Mouse (Mus musculus): ENCODE data around the gene Mrpl49.

Mrpl49 gene

DNA sequence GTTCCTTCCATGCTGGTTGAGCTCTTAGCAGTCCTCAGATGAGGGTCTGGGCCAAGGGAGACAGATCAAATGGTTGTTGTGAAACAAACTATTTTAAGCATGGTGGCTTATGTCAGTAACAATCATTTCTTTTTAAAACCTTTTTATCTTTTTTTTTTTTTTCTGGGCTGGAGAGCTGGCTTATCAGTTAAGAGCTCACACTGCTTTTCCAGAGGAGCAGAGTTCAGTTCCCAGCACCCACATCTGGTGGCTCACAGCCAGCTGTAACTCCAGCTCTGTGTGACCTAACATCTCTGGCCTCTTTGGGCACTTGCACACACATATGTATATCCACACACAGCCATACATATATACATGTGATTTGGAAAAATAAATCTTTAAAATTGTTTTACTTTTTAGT lies 19.9 kb downstream of the Mrpl49 start:
- no peak for DNase-seq (ENCODE audit: low spot score in 2 of 2)

DNA sequence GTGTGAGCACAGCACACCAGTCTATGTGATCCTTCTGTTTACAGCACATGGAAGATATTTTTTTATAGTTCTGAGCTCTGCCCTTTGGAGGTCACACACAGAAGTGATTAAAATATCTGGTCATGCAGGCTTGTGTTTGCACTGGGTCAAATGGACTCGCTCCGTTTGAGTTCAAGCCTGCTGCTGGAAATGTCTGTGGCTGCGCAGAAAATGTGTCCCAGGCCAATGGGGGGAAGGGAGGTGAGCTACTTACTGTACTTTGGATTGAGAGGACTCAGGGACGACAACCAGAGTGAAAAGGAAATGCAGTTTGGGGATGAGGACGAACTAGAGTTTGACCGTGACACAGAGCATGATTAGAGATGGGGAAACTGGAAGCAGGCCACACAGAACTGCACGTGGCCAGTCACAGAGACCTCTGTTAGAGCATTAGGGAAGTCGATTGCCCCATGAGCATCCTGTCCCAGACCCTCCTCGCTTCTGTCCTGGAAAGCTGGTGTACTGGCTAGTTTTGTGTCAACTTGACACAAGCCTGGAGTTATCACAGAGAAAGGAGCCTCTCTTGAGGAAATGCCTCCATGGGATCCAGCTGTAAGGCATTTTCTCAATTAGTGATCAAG lies 21.5 kb downstream of the Mrpl49 start:
- no peak for DNase-seq (ENCODE audit: low spot score in 2 of 2)

DNA sequence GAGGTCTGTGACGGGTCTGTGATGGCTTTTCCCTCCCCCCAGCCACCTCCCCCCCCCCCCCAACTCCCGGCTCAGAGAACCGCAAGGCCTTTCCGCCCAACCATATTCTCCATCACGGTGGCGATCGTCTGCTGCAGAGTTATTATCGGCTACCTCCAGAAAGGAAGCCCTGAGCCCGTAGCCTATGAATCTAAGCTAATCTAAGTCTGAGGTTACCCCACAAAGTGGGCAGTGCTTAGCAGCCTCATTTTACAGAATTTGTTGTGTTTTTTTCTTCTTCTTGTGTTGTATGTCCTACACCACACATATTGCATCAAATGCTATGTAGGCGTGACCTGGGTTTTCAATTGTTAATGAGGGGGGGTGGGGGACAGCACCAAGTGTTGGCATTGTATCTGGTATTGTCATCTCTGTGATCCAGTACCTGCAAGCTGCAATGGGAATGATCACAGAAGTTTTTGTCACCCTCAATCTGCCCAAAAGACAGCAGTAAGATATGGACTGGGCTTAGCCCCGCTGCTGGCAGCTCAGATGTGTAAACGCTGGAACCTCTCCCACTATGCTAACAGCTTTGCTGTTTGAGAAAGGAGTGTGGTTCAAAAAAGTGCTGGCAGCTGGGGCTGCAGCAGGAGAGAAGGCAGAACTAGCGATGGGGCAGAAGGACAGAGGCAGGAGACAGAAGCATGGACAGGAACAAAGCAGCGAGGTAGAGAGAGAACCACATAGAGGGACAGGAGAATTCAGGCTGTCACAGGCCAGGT lies 26.9 kb downstream of the Mrpl49 start:
- no peak for DNase-seq (ENCODE audit: low spot score in 2 of 2)

DNA sequence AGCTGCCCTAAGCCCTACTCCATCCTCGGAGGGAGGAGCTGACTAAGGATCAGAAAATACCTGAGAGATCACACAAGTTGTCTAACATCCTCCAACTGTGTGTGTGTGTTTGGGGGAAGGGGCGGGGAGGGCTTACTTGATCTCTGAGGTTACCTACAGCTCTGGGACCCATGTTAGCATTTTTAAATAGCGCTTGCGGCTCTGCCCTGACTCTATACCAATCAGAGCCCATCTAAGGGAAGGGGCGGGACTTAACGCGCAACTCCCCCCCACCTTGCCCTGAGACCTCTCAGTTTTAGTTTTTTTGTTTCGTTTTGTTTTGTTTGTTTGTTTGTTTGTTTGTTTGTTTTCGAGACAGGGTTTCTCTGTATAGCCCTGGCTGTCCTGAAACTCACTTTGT lies 28.2 kb downstream of the Mrpl49 start:
- no peak for DNase-seq (ENCODE audit: low spot score in 2 of 2)

DNA sequence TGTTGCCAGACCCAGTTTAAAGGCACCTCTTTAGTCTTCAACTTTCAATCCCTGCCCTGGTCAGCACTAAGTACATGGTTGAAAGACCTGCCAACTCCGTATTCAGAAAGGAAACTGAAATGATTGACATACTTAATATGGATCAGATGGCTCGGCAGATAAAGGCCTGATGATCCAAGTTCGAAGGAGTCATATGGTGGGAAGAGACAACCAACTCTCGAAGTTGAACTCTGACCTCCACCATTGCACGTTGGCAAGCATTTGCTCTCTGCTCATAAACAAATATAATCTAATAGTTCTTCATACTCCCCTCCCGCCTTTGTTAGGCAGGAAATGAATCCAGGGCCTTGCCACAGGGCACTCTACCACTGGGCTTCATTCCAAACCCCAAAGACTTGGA lies 28.6 kb downstream of the Mrpl49 start:
- no peak for DNase-seq (ENCODE audit: low spot score in 2 of 2)

DNA sequence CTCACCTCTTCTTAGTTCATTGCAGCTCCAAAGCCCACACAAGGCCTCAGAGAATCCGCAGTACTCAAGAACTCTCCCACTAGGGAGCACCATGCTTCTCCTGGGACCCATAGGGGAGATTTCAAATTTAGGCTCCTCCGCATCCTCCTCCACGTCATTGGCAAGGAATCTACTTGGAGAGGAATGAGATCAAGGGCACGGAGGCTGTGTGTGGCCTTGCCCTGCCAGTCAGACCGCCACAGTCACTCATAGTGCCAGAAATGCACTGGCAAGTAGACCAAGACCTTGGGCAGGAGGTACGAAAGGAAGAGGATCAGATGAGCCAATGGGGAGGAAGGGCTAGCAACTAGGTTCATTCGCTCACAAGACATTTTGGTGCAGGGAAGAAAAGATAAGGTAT lies 33.7 kb downstream of the Mrpl49 start:
- no peak for DNase-seq (ENCODE audit: low spot score in 2 of 2)

DNA sequence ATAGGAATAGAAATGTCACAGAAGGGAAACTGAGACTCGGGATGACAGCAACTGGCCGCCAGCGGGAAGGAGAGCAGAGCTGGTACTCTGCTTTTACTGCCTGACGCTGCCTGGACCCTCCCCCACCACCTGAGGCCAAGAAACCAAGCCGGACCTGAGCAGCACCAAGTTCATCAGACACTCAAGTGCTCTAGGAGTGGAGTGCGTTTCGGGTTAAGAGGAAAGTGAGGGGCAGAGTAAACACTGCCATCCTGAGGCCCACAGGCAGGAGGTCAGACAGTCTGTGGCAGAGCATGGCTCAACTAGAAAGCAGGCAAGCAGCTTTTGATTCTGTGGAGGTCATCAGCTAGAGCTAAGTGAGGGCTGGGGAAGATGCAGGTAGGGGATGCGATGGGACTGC lies 34.5 kb downstream of the Mrpl49 start:
- DNase-seq (ENCODE audit: low spot score in 2 of 2) = no peak

DNA sequence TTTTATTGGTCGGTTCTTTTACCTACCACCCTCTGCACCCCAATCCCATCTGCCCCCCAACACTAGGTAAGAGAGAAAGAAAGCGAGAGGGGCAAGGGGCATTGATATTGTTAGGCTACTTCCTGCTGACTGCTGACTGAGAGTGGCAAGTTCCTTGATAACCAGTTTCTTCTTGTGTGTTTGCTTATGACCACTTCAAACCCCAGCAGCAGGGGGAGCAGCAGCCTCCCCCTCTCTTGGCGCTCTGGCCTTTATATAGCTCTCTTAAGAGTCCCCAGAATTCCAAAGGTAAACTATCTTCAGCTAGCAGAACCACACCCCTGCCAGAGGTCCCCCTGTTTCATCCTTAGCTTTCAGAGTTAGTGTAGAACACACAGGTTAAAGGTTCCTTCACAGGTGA lies 37.3 kb downstream of the Mrpl49 start:
- no peak for DNase-seq (ENCODE audit: low spot score in 2 of 2)

DNA sequence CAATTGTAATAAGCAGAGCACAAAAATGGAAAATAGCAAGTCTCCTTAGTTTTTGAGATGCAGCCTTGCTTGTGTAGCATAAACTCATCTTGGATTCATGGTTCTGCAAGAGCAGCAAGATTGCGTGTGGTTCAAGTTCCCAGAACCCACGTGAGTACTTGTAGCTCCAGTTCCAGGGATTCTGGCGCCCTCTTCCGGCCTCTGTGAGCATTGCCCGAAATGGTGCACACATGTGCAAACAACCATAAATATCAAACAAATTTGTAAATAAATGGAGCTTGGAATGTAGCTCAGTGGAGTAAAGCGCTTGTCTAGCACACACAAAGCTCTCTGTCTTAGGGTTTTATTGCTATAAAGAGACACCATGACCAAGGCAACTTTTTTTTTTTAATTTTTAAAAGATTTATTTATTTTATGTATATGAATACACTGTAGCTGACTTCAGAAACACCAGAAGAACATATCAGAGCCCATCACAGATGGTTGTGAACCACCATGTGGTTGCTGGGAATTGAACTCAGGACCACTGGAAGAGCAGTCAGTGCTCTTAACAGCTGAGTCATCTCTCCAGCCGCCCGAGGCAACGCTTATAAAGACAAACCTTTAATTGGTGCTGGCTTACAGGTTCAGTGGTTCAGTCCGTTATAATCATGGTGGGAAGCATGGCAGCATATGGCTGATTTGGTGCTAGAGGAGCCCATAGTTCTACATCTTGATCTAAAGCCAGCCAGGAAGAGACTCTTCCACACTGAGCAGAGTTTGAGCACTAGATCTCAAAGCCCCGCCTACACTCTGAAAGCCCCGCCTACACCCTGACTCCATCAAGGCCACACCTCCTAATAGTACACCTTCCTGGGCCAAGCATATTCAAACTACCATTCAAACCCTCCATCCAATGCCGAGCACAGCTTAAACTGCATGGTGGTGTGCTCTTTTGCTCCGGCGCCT lies 39.2 kb downstream of the Mrpl49 start:
- peak; percentile 76 for DNase-seq (ENCODE audit: low spot score in 2 of 2)

DNA sequence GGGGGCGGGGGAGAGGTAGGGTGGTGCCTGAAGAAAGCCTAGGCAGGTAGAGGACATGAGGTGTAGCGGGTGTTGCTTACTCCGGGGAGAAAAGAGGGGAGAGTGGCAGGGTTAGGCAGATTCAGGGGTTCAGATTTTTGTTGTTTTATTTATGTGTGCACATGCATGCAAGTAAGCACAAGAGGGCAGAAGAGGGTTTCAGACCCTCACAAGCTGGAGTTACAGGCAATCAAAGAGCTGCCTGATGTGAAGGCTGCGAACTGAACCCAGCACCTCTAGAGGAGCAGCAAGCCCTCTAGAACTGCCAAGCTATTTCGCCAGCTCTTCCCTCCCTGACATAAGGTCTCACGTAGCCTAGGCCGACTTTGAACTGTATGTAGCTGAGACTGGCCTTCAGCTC lies 41.1 kb downstream of the Mrpl49 start:
- no peak for DNase-seq (ENCODE audit: low spot score in 2 of 2)

DNA sequence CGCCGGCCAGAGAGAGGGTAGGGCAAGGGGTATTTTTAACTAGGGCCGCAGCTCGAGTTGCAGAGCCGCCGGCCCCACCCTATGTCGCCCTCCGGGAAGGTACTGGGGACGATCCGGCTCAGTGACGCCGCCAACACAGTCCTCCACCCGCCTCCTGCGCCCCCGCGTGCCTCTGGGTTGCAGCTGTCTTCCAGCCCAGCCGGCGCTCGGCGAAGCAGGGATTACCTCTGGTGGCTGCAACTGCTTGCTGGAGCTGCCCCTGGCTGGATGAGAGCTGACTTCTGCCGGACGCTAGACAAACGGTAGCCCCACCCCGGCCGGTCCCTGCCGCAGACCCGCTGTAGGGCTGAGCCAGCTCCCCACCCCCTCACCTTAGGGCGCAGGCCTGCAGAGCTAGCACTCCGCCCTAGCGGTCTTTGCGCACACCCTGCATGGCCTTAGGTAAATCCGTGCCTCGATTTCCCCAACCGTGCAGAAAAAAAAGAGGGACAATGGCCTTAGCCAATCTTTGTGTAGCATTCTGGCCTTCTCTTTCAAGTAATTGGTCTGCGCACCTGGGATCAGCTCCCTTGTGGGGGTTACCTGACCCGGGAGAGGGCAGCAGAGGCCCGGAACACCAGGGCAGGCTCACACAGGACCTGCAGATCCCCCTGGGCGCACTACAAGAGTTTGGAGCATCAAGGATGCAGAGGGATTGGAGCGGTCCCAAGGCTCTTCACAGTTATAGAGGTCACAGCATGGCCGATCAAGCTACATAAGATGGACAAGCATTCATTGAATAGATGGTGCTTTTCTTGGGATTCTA lies 41.9 kb downstream of the Mrpl49 start, which contains the start of gene Capn1:
Capn1 (minus strand) TSS at position 387 of the 805 bp plus-strand sequence.
- peak; percentile 35 to 56 for DNase-seq (ENCODE audit: low spot score in 2 of 2)

DNA sequence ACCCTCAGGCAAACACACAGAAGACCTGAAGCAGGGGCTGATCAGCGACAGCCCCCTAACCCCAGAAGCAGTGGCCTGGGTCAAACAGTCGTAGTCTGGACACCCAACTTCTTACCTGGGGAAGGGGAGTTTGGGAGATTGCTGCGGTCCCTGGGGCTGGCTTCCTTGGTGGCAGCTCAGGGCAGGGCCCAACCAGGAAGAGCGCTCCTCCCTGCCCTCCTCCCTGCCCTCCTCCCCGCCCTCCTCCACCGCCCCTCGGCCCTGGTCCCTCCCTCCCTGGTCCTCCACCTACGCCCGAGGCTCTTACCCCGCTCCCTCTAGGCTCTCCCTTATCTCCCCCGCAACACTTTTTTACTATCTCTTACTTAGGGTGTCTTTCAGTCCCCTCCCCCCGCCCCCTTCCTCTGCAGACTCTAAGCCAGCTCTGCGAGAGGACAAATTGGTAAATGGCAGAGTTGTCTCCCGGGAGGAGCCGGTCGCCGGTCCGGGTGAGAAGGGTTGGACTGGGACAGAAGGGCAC lies 42.5 kb downstream of the Mrpl49 start:
- no peak for DNase-seq (ENCODE audit: low spot score in 2 of 2)

DNA sequence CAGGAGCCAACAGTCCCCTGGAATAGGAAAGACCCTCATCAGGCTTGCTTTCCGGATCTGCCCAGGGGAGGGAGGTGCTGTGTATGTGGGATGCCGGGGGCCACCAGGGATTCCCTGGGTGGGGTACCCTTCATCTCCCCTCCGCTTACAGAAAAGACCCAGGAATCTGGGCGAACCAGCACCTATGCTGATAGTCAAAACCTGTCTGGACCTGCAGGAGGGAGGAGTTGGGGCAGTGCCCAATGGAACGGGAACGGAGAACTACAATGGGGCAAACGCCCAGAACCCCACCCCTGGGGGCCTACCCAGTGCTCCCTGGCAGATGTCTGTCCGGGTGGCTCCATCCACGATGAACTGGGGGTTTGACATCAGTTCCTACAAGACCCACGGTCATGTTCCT lies 43.9 kb downstream of the Mrpl49 start:
- DNase-seq (ENCODE audit: low spot score in 2 of 2) = no peak

DNA sequence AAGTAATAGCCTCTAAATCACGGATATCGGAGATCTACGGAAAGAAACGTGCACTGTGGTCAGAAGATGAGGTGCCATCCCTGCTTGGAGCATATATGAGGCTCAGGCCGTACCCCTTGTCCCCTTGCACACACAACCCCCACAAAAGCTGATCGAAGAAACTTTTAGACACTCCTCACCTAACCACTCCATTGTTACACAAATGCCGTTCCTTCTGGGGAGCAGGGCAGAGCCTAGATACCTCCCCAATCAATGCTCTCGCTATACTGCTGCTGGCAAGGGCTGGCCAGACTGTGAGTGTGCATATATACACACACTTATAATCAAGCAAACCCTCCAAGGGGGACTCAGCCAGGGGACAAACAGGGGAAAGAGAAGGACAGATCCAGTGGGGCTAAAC lies 48.4 kb downstream of the Mrpl49 start:
- no peak for DNase-seq (ENCODE audit: low spot score in 2 of 2)

DNA sequence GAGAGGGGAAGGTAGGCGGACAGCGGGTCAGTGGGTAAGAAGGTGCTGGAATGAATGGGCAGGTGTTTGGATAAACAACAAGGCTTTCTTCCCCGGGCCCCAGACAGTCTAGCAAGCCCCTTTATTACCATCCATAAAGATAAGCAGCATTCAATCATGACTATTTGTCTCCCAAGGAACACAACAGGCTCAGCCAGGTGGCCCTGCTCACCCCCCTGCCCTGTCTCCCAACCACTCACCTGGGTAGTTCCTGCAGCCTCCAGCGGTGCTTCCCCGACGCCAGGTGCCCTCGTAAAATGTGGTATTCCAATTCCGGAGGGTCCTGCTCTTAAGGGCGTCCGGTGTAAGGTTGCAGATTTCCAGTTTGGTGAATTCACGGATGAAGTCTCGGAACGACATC lies 50.6 kb downstream of the Mrpl49 start:
- no peak for DNase-seq (ENCODE audit: low spot score in 2 of 2)

DNA sequence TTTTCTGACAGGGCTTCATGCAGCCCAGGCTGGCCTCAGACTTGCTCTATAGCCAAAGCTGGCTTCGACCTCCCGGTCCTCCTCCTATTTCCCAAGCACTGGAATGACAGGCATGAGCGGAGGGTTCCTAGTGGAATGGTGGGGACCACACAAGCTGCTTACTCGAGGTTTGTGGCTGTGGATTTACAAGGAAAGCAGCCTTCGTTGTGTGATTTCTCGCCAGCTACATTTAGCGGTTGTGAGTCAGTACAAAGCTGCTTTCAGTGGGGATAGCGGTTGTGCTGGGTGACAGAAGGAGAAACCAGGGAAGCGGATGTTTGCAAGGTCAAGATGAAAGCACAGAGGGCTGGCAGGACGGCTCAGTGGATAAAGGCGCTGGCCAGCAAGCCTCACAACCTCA lies 52.0 kb downstream of the Mrpl49 start:
- no peak for DNase-seq (ENCODE audit: low spot score in 2 of 2)
